In the genomic region with DNA sequence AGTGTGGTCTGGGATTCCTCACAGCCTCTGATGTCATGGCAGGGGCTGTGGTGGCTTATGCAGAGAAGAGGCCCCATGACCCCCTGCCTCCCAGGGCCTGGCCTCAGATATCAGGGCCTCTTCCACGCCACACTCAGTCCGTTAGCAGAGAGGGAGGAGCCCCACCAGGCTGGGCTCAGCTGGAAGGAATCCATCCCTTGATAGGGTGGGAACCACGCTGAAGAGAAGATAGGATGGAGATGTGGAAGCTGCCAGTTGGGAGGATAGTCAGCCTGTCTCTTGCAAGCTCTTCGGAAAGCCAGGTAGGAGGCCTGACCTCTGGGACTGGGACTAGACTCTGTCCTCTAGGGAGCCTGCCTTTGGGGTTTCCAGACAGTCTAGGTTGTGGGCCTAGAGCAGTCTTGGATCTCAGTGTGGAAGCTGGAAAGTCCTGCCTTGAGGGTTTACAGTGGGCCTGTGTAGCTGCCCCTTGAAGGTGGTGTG, we compare ENCODE assay signal across 8 mouse cellular contexts.
A peak's percentile ranks its signal among the peaks of the same experiment; 100 is the strongest.
DNase-seq lines count a peak whose midpoint lies in the region; ATAC-seq and TF ChIP-seq lines count a peak whose summit lies in the region.

No protein-coding gene starts in this region.

- H3K36me3 ChIP-seq in kidney, adult 2 months (ENCODE audit: control insufficient read depth, insufficient read depth, low read length): no peaks in the 10 kb centered on the region
- no peaks in the 10 kb centered on the region for H3K36me3 ChIP-seq in hindbrain, postnatal 0 days (ENCODE audit: insufficient read depth, low read length)
- H3K36me3 ChIP-seq in midbrain, postnatal 0 days (ENCODE audit: insufficient read depth, low read length): no peaks in the 10 kb centered on the region

- no peaks in the 10 kb centered on the region for H3K9me3 ChIP-seq in hindbrain, postnatal 0 days (ENCODE audit: low read length)
- H3K9me3 ChIP-seq in midbrain, postnatal 0 days (ENCODE audit: low read length): no peaks in the 10 kb centered on the region

- TF ChIP-seq POLR2A in kidney, adult 2 months (IDR thresholded peaks at IDR 0.05; ENCODE audit: low read depth, low read length): no peak

- intact Hi-C loops in left cerebral cortex, postnatal 4 days (cut with DNase I): no loop called here

- peak overlapping the region; percentile 58 for H3K27ac ChIP-seq in kidney, adult 2 months (ENCODE audit: insufficient read depth, low read depth, low read length)
- H3K27ac ChIP-seq in hindbrain, postnatal 0 days: peak overlapping the region; percentile 60
- peak overlapping the region; percentile 59; the same call in 1 of the 2 replicates for H3K27ac ChIP-seq in midbrain, postnatal 0 days (ENCODE audit: low read depth, low read length)

- peaks cover 58% of the 10 kb centered on the region for H3K4me1 ChIP-seq in kidney, adult 2 months (ENCODE audit: control insufficient read depth, insufficient read depth, low read length)
- peaks cover 44% of the 10 kb centered on the region for H3K4me1 ChIP-seq in hindbrain, postnatal 0 days (ENCODE audit: insufficient read depth, low read length)
- H3K4me1 ChIP-seq in midbrain, postnatal 0 days (ENCODE audit: insufficient read depth, low read length): peaks cover 41% of the 10 kb centered on the region

- no peak overlapping the region for H3K4me3 ChIP-seq in kidney, adult 2 months (ENCODE audit: insufficient read depth, low read depth, low read length)
- H3K4me3 ChIP-seq in hindbrain, postnatal 0 days (ENCODE audit: low read length): no peak overlapping the region
- H3K4me3 ChIP-seq in midbrain, postnatal 0 days (ENCODE audit: low read depth, low read length): no peak overlapping the region

- no peak overlapping the region; the same call in 1 of the 2 replicates for H3K9ac ChIP-seq in hindbrain, postnatal 0 days (replicated peaks; ENCODE audit: low read length)
- H3K9ac ChIP-seq in midbrain, postnatal 0 days (replicated peaks; ENCODE audit: low read length, poor library complexity, severe bottlenecking): peak overlapping the region; percentile 19; the same call in 1 of the 2 replicates

- TF ChIP-seq CTCF in kidney, adult 2 months (conservative IDR thresholded peaks at IDR 0.05; ENCODE audit: insufficient read depth, insufficient read length, low read depth, low read length): no peak
- no peak for TF ChIP-seq CTCF in hindbrain, postnatal 0 days (IDR thresholded peaks at IDR 0.05; ENCODE audit: low read depth)
- no peak for TF ChIP-seq CTCF in midbrain, postnatal 0 days (IDR thresholded peaks at IDR 0.05)

- 23% methylated on average over 4 of the region's 4 CpGs for WGBS in kidney, adult 2 months
- 18% methylated on average over 4 of the region's 4 CpGs for WGBS in hindbrain, postnatal 0 days
- WGBS in midbrain, postnatal 0 days: 19% methylated on average over 4 of the region's 4 CpGs

- ATAC-seq in hindbrain, postnatal 0 days: no peak
- ATAC-seq in midbrain, postnatal 0 days (ENCODE audit: low FRiP score): no peak
- no peak for ATAC-seq in monocyte, adult 5-6 weeks (replicated peaks; ENCODE audit: insufficient number of reproducible peaks, low FRiP score, low TSS enrichment, poor library complexity, severe bottlenecking)

- no peak for DNase-seq in kidney, adult 2 months
- DNase-seq in kidney, postnatal 14 days: no peak
- peak; percentile 49 for DNase-seq in embryo, embryonic 11 days
- no peak for DNase-seq in hindbrain, postnatal 0 days (ENCODE audit: low spot score)
- DNase-seq in midbrain, postnatal 0 days (ENCODE audit: low spot score): no peak
- no peak for DNase-seq in cerebellum, adult 9-11 months
- DNase-seq in left cerebral cortex, postnatal 4 days: no peak

- H3K27me3 ChIP-seq in kidney, adult 2 months (replicated peaks; ENCODE audit: control insufficient read depth, insufficient read depth, low read length): no peaks in the 10 kb centered on the region
- H3K27me3 ChIP-seq in hindbrain, postnatal 0 days (ENCODE audit: insufficient read depth, low read length): no peaks in the 10 kb centered on the region
- no peaks in the 10 kb centered on the region for H3K27me3 ChIP-seq in midbrain, postnatal 0 days (ENCODE audit: insufficient read depth, low read length)

- H3K4me2 ChIP-seq in hindbrain, postnatal 0 days (ENCODE audit: low read depth, low read length): peak overlapping the region; percentile 42
- H3K4me2 ChIP-seq in midbrain, postnatal 0 days (ENCODE audit: low read depth, low read length, poor library complexity, severe bottlenecking): peak overlapping the region; percentile 32
